Mouse (Mus musculus) thymus, postnatal 25 days (tissue): Measurements from ENCODE around the gene Armcx3.
"Not testable (repeated sequence)": the region's sequence is repeated elsewhere in the genome, so short reads cannot be mapped to it uniquely, and the experiment has no call there.

Experiments
- DNase-seq: peaks from one replicate; pipeline ENCODE4 v3.0.0; 2022

The Armcx3 gene

GRCm38 (mm10) chrX:134756434-134757292, at the start of gene Armcx3:
Armcx3 (plus strand) TSS chrX:134756595.
- DNase-seq, result peak; percentile 58

DNA sequence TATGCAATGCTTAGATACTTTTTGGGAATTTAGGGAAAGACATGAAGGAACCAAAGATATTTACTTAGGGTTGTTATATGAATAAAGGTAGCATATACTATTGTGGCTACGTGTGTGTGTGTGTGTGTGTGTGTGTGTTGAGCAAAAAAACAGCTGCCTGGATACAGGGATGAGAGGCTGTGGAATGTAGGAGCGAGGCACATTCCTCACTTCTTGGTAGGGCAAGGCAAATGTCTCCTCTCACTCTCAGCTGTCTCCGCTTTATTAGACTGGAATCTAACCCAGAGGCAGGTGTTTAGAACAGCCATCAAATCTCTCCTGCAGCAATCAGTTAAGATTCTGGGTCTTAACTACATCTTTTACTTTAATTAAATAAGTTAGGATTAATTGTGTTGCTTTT, 39.5 kb upstream of the Armcx3 start:
- DNase-seq, result no peak

GRCm38 (mm10) chrX:134717752-134718308, 38.6 kb upstream of the Armcx3 start, which contains the start of gene Armcx1:
Armcx1 (plus strand) TSS chrX:134717963.
- peak; percentile 45 for DNase-seq

- peak; percentile 33 for DNase-seq
These were observed 37.9 kb upstream of the Armcx3 start for GRCm38 (mm10) chrX:134718524-134718923.

GRCm38 (mm10) chrX:134723762-134724161, 32.6 kb upstream of the Armcx3 start:
- not testable (repeated sequence) for DNase-seq

DNA sequence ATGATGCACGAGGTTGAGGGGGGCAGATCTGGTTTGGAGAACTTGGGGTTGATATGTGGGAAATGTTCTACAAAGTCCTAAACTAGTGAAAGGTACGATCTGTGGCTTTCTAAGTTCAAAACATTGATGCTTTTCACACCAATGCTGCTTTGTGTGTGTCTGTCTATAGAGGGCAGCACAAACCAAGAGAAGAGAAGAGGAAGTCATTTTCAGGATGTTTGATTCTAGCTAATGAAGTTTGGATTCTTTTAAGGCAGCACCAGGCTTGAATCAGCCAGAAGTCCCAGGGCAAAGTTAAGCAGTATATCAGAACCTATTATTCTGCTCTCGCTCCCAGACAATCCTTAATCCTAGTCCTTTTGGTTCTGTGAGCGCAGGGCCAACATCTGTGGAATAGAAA, 26.6 kb upstream of the Armcx3 start:
- DNase-seq, result no peak

GRCm38 (mm10) chrX:134737796-134738195, 18.6 kb upstream of the Armcx3 start:
- no peak for DNase-seq

- no peak for DNase-seq
These were observed 17.2 kb upstream of the Armcx3 start for GRCm38 (mm10) chrX:134739160-134739559.

DNA sequence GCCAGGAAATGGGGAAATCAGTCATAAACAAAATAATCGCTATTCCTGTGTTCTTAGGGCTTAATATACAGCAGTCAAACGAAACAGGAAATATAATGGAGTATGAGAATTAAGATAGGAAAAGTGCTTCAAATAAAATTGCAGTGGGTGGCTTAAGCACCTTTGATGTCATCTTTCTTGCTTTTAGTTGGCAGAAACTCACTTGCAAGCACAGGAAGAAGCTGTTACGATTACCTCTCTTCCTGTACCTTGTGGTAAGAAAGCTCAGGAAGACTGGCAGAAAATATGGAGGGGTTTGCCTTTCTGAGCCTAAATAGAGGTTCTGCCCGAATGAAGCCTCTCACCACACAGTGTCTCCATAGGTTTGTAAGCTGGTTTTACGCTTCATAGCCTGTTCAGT, 14.5 kb upstream of the Armcx3 start:
- DNase-seq, result no peak

DNA sequence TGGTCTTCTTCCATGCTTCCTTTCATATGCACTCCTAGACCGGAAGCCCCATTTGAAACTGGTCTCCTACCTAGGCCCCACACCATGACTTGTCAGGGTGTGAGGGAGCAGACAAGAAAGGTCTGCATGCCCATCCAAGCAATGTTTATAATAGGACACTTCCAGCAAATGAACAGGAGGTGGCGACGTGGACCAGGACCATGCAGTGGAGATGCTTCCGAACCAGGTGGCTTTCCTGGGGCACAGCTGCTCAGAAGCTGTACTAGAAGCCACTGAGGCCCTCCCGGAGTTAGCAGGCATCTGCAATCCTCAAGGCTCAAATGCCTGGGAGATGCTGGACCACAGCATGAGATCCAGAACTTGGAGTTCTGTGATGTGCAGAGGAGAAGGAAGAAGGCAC, 9.9 kb upstream of the Armcx3 start:
- peak; percentile 57 for DNase-seq

DNA sequence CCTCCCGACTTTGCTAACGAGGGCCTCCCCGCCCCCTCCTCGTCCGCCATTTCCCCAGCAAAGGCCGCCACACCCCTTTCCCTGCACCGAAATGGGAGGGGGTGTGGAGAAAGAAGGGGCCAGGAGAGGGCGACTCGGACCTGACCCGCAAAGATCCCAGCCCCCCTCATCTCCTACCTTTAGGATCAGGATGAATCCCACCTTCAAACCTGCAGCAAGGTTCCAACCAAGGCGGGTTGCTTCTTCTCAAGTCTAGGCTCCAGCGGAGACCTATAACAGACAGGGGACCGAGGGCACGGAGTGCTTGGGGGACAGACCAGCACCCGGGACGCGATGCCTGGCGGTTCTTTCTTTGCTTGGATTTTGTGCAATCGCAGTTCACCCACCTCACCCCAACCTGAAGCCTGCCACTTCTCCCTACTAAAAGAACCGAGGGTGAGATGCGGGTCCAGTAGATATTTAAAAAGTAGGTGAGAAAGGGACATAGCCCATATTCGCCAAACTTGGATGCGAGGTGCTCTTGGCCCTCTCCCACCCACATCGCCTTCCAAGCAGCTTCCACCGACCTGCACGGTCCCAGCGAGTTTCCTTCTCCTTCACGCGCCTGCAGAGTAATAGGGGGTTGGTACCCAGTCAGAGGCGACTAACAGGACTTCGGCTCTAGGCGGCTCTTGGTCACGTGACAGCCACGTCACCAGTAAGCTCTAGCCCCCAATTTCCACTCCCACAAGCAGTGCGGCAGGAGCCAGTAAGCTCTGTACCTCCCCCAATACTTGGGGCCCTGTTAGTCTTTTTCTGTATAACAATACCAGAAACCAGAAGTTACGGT, 5.4 kb upstream of the Armcx3 start, which contains the start of gene Armcx6:
Gene Armcx6 (minus strand): TSS at position 654 of the 829 bp plus-strand sequence.
- DNase-seq, result peak; percentile 71

DNA sequence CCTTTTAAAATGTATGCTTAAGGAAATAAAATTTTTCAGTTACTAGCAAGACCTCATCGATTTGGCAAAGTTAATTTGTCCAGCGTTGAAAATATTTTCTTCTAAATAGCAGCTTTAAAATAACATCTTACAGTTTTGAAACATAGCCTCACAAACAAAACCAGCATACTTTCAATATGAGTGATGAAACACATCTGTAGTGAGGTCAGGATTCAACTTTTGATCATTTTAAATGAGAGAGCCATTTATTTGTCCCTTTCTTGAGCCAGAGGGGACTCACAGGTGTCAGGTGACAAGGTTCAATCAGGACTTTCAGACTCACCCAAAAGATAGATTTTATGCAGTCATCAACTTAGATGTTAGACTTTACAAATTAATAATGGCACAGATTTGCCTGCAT, 4.5 kb upstream of the Armcx3 start:
- DNase-seq, result no peak

DNA sequence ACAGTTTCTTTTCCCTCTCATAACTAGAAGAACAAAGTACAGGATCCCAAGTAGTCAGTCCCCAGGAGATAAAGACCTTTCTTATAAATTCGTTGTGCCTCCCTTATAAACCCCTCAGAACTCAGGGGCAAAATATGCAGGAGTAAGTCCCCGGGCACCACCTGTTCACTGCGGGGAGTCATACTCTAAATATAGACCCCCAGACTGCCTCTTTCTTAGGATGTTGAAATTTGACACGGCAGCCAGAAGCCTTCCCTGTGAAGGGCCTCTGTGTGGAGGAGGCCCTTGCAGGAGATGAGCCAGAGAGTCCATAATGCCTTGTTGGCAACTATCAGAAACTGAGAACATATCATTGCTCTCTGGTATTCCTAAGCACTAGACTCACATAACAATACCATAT, 3.8 kb upstream of the Armcx3 start:
- no peak for DNase-seq

DNA sequence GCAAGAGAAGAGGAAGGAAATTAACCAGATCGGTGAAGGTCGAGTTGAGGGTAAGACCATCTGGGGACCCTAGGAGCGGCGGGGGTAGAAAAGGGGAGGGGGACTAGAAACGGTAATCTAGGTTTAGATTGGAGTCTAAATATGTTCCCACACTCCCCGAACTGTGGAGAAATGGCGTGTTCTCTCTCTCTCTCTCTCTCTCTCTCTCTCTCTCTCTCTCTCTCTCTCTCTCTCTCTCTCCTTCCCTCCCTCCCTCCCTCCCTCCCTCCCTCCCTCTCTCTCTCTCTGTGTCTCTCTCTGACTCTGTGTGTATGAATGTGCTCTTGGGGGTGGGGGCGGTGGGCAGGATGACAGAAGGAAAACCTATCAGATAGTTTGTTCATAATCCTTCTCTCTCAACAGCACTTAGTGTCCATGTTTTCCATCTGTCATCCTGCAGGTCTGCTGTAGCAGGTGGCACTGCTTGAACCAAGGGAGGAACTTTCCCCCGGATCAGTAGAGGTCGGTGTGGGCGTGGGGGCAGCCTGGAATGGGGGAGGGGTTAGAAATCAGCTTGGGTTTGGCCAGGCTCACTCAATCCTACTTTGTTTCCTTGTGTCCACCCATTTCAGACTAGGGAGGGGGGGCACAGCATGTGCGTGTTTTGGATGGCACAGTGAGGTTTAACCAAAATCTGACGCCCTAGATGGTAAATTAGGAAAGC, 1.0 kb downstream of the Armcx3 start:
- no peak for DNase-seq

DNA sequence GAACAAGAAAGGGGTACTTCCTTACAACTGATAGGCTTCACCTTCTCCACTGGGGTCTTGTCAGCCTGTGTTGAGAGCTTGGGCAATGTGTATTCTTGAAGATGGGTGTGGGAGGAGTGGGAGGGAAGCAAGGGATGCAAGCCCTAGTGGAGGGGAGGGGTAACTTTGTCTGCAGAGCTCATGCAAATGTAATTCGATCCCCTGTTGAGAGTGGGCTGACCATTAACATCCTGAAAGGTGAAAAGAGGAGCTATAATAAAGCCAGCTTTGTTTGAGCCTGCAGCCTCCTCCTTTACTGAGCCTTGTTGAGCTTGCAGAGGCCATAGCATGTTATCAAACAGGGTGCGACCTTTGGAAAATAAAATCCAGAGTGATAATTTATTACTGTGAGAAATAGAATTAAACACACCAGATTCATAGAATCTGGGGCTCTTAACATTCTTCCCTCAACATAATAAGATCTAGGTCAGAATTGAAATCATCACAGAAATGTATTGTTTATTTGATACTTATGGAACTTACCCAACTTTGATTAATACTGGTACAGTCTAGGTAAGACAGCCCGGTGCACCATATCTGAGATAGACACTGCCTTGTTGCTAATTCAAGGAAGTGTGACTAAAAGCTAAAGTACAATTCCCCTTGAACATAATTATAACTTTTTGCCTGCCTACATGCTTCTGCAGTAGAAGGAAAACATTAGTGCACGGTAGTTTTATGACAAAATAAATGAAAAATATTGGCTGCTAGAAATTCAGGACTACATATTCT, 7.2 kb downstream of the Armcx3 start:
- DNase-seq, result not testable (repeated sequence)

- no peak for DNase-seq
These were observed 31.3 kb downstream of the Armcx3 start for GRCm38 (mm10) chrX:134787728-134788127.

- peak; percentile 26 for DNase-seq
These were observed 51.7 kb downstream of the Armcx3 start for GRCm38 (mm10) chrX:134807833-134808754.

DNA sequence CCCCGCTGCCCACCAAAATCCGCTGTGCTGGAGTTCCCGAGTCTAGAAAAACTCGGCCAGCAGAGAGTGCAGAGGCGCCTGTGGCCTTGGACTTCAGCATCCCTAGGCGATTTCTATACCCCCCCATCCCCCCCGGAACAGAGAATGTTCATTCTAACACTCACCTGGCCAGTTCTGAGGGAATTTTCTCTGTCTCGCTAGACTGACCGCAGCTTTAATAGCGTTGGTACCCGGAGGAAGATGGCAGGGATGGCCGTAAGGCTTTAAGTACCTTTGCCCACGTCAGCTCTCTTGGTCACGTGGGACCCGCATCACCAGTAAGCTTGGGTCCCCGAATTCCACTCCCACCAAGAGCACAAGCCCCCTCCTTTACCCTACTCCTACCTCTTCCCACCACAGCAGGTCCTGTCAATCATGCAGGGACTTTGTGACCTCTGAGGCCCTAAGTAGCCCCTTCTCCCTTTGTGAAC, 52.4 kb downstream of the Armcx3 start, which contains the start of gene Armcx2:
Gene Armcx2 (minus strand): TSS at position 467 of the 470 bp plus-strand sequence.
- DNase-seq, result peak; percentile 39
